Mouse (Mus musculus): ENCODE results near the gene Fcrl6. TPM values are rescaled to one million over a fixed set of nuclear protein-coding genes. Genes with fewer than 3 reads are reported as not detected.

The Fcrl6 gene
- 0.11 TPM in 1 of 2 replicates, not detected in the other for polyA plus RNA-seq (2012; rRNA removed)

DNA sequence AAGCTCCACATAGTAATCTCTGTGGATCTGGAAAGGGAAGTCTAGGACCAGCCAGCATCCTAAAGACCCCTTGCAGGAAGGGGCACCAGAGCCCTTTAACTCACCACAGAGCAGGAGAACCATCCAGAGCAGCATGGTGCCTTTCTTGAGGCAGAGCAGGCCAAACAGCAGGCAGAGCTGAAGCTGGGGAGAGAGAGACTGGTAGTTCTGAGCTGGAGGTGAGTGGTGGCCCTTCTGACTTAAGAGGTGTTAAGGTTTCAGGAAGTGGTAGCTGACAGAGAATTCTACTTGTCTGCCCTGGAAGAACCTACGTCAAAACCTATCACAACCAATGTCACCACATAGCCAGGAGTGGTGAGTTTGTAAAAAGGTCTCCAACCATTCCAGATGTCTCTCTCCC is at the start of gene Fcrl6:
Fcrl6 (minus strand) TSS at position 226 of the 400 bp plus-strand sequence.
- no peak within 1 kb of the TSS for H3K4me3 ChIP-seq (ENCODE audit: insufficient read depth, low read length)
- TF ChIP-seq POLR2A (IDR thresholded peaks at IDR 0.05; ENCODE audit: extremely low read depth, insufficient read depth, low read length) (no peak), CTCF (IDR thresholded peaks at IDR 0.05; ENCODE audit: extremely low read depth, insufficient read depth, low read length) (no peak)
- no peak within 1 kb of the TSS for H3K27ac ChIP-seq (ENCODE audit: insufficient read depth, low read length)
- H3K4me1 ChIP-seq (ENCODE audit: control insufficient read depth, insufficient read depth, low read length) = no peaks in the 10 kb centered on the region

GRCm38 (mm10) chr1:172651288-172651987 is 49.1 kb upstream of the Fcrl6 start:
- Histone ChIP-seq H3K4me1 (ENCODE audit: control insufficient read depth, insufficient read depth, low read length) (no peaks in the 10 kb centered on the region), H3K4me3 (ENCODE audit: insufficient read depth, low read length) (no peak overlapping the region), H3K27ac (ENCODE audit: insufficient read depth, low read length) (no peak overlapping the region)
- TF ChIP-seq CTCF (IDR thresholded peaks at IDR 0.05; ENCODE audit: extremely low read depth, insufficient read depth, low read length) (no peak), POLR2A (IDR thresholded peaks at IDR 0.05; ENCODE audit: extremely low read depth, insufficient read depth, low read length) (no peak)

- Histone ChIP-seq H3K27ac (ENCODE audit: insufficient read depth, low read length) (no peak overlapping the region), H3K4me1 (ENCODE audit: control insufficient read depth, insufficient read depth, low read length) (no peaks in the 10 kb centered on the region), H3K4me3 (ENCODE audit: insufficient read depth, low read length) (no peak overlapping the region)
- TF ChIP-seq CTCF (IDR thresholded peaks at IDR 0.05; ENCODE audit: extremely low read depth, insufficient read depth, low read length) = peak; percentile 33
- no peak for TF ChIP-seq POLR2A (IDR thresholded peaks at IDR 0.05; ENCODE audit: extremely low read depth, insufficient read depth, low read length)
Observed at GRCm38 (mm10) chr1:172650519-172651287, 48.4 kb upstream of the Fcrl6 start.

DNA sequence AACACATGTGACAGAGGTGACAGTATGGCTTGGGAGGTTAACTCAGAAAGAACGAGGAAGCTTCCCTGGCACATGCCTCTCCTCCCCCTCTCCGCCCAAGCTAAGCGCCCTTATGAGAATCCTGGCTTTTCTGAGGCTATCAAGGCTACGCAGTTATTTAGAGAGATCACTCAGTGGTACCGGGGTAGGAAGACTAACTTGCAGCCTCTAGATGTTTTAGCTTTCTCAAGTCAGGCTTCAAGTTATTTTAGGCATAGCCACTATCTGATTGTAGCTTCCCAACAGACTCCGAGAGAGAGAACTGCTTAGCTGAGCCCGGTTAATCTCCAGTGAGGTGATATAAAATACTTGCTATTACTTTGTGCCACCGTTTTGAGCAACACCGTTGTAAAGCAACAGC is 47.0 kb upstream of the Fcrl6 start:
- TF ChIP-seq POLR2A (IDR thresholded peaks at IDR 0.05; ENCODE audit: extremely low read depth, insufficient read depth, low read length) = no peak
- TF ChIP-seq CTCF (IDR thresholded peaks at IDR 0.05; ENCODE audit: extremely low read depth, insufficient read depth, low read length) = no peak
- Histone ChIP-seq H3K4me1 (ENCODE audit: control insufficient read depth, insufficient read depth, low read length) (no peaks in the 10 kb centered on the region), H3K4me3 (ENCODE audit: insufficient read depth, low read length) (no peak overlapping the region), H3K27ac (ENCODE audit: insufficient read depth, low read length) (no peak overlapping the region)

GRCm38 (mm10) chr1:172647236-172647635 is 44.9 kb upstream of the Fcrl6 start:
- no peaks in the 10 kb centered on the region for H3K4me1 ChIP-seq (ENCODE audit: control insufficient read depth, insufficient read depth, low read length)
- no peak overlapping the region for H3K4me3 ChIP-seq (ENCODE audit: insufficient read depth, low read length)
- no peak overlapping the region for H3K27ac ChIP-seq (ENCODE audit: insufficient read depth, low read length)
- TF ChIP-seq CTCF (IDR thresholded peaks at IDR 0.05; ENCODE audit: extremely low read depth, insufficient read depth, low read length) = no peak

GRCm38 (mm10) chr1:172638781-172639180 is 36.4 kb upstream of the Fcrl6 start:
- H3K4me1 ChIP-seq (ENCODE audit: control insufficient read depth, insufficient read depth, low read length) = no peaks in the 10 kb centered on the region
- TF ChIP-seq POLR2A (IDR thresholded peaks at IDR 0.05; ENCODE audit: extremely low read depth, insufficient read depth, low read length) = no peak
- TF ChIP-seq CTCF (IDR thresholded peaks at IDR 0.05; ENCODE audit: extremely low read depth, insufficient read depth, low read length) = no peak
- no peak overlapping the region for H3K4me3 ChIP-seq (ENCODE audit: insufficient read depth, low read length)
- no peak overlapping the region for H3K27ac ChIP-seq (ENCODE audit: insufficient read depth, low read length)

DNA sequence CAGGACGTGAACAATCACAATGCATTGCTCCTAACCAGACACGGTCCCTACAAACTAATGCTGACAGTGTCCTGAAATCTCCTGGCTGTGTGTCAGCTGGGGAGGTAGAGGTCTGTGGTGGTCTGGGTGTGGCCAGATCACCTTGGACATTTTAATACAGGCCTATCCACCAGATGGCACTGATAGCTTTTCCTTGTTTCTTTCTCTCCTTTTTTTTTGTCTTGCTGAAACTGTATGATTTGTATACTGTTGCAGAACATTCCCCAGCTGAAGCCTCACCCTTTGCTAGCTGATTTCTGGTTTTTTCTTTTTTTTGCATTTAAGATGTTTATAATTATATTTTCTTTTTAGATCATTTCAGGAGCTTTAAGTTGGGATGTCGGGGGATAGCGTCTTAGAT is 35.5 kb upstream of the Fcrl6 start:
- H3K4me3 ChIP-seq (ENCODE audit: insufficient read depth, low read length) = no peak overlapping the region
- H3K4me1 ChIP-seq (ENCODE audit: control insufficient read depth, insufficient read depth, low read length) = no peaks in the 10 kb centered on the region
- TF ChIP-seq POLR2A (IDR thresholded peaks at IDR 0.05; ENCODE audit: extremely low read depth, insufficient read depth, low read length) (no peak), CTCF (IDR thresholded peaks at IDR 0.05; ENCODE audit: extremely low read depth, insufficient read depth, low read length) (no peak)
- no peak overlapping the region for H3K27ac ChIP-seq (ENCODE audit: insufficient read depth, low read length)

GRCm38 (mm10) chr1:172636266-172636665 is 33.9 kb upstream of the Fcrl6 start:
- no peaks in the 10 kb centered on the region for H3K4me1 ChIP-seq (ENCODE audit: control insufficient read depth, insufficient read depth, low read length)
- H3K4me3 ChIP-seq (ENCODE audit: insufficient read depth, low read length) = no peak overlapping the region
- TF ChIP-seq CTCF (IDR thresholded peaks at IDR 0.05; ENCODE audit: extremely low read depth, insufficient read depth, low read length) = no peak
- no peak for TF ChIP-seq POLR2A (IDR thresholded peaks at IDR 0.05; ENCODE audit: extremely low read depth, insufficient read depth, low read length)
- no peak overlapping the region for H3K27ac ChIP-seq (ENCODE audit: insufficient read depth, low read length)

- Histone ChIP-seq H3K4me3 (ENCODE audit: insufficient read depth, low read length) (no peak overlapping the region), H3K4me1 (ENCODE audit: control insufficient read depth, insufficient read depth, low read length) (no peaks in the 10 kb centered on the region), H3K27ac (ENCODE audit: insufficient read depth, low read length) (no peak overlapping the region)
- no peak for TF ChIP-seq POLR2A (IDR thresholded peaks at IDR 0.05; ENCODE audit: extremely low read depth, insufficient read depth, low read length)
- TF ChIP-seq CTCF (IDR thresholded peaks at IDR 0.05; ENCODE audit: extremely low read depth, insufficient read depth, low read length) = no peak
Observed at GRCm38 (mm10) chr1:172635258-172635657, 32.9 kb upstream of the Fcrl6 start.

DNA sequence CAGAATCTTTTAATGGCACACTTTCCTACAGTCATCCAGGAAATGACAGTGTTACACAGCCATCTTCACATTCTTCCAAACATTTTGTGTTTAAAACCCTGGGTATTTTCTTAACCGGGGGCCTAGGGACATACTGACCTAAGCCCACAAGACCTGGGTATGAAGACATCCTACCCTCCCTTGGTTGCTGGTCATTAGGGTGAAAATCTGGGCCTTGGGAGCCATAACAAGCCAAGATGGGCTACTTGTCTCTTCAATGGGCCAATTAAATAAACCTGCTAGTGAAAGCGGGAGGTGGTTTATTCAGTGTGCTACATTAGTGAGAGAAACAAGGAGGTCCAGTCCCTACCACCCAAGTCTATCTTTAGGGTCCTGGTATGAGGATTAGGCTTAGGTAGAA is 31.8 kb upstream of the Fcrl6 start:
- Histone ChIP-seq H3K4me3 (ENCODE audit: insufficient read depth, low read length) (no peak overlapping the region), H3K27ac (ENCODE audit: insufficient read depth, low read length) (no peak overlapping the region)
- TF ChIP-seq POLR2A (IDR thresholded peaks at IDR 0.05; ENCODE audit: extremely low read depth, insufficient read depth, low read length) (no peak), CTCF (IDR thresholded peaks at IDR 0.05; ENCODE audit: extremely low read depth, insufficient read depth, low read length) (no peak)

More for the DNA sequence above, 31.8 kb upstream of the Fcrl6 start:
- no peaks in the 10 kb centered on the region for H3K4me1 ChIP-seq (ENCODE audit: control insufficient read depth, insufficient read depth, low read length)
